Mouse (Mus musculus): ENCODE data around the gene Lpcat2.

Gene Lpcat2

GRCm38 (mm10) chr8:92908448-92908847 lies 53.3 kb downstream of the Lpcat2 start:
- no peak for DNase-seq (ENCODE audit: low spot score in 2 of 2)

DNA sequence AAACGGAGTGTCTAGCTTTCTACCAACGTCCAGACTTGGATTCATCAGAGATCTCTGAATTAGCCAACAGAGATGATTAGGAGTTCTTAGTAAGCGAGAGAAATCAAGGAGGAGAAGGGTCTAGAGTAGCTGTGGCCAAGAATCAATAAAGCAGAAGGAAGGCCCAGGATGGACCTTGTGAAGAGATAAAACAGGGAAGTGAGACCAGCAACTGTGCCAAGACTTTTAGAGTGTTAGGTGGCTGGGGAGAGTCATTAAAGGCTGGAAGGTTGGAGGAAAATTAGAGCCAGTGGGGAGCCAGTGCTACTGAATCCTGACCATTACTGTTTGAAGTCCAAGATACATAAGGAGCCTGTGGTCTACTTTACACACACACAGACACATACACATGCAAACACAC lies 56.3 kb downstream of the Lpcat2 start:
- no peak for DNase-seq (ENCODE audit: low spot score in 2 of 2)

DNA sequence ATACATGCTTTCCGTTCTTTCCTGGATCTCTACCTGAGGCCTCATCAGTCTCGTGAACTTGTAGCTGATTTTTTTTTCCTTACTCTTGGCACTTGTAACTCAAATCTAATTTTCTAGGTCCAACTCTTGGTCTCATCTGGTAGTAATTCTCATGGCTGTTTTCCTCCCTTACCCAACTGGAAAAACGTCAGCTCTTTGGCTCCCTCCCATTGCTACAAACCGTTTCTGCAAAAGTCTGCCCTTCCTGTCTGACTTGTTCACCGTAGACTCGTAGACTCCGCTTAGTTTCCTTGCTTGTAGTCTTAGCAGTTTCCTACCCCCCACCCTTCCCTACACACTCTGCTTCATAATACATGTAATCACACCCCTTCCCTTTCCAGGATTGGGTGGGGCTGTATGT lies 58.3 kb downstream of the Lpcat2 start:
- DNase-seq (ENCODE audit: low spot score in 2 of 2) = no peak

- no peak for DNase-seq (ENCODE audit: low spot score in 2 of 2)
Measured at GRCm38 (mm10) chr8:92916082-92916481, 60.9 kb downstream of the Lpcat2 start.

DNA sequence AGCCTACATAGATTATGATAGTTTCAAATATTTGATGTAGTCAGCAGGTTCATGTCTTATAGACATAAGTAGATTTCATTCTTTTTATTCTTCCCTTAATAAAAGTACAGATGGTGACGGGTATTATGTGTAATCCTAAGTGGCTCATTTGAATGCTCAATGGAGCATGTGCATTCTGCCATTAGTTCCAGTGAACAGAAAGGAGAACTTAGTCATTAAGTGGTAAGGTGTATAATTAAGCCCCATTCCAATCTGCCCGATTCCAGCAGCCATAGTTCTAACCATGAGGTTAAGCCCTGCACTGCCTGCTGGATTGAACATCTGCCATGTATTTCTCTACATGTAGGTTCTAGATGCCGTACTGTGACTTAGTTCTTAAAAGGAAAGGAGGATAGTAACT lies 66.6 kb downstream of the Lpcat2 start:
- DNase-seq (ENCODE audit: low spot score in 2 of 2) = no peak

GRCm38 (mm10) chr8:92928986-92929385 lies 73.8 kb downstream of the Lpcat2 start:
- no peak for DNase-seq (ENCODE audit: low spot score in 2 of 2)

DNA sequence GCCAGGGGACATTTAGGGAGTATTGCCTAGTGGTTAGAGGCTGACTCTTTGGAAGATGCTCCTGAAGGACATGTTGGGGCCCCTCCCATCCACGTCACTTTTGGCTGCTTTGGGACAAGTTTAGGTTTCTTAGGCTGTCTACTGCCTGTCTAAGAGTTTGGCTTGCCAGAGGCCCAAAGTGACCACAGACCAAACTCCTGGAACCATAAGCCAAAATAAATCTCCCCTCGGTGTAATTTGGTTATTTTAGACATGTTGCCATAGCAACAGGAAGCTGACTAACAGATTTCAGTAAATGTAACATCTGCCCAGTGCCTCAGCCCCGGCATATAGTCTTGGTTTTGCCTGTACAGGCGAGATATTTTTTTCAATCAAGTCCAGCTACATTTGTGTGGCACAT lies 82.9 kb downstream of the Lpcat2 start:
- no peak for DNase-seq (ENCODE audit: low spot score in 2 of 2)

DNA sequence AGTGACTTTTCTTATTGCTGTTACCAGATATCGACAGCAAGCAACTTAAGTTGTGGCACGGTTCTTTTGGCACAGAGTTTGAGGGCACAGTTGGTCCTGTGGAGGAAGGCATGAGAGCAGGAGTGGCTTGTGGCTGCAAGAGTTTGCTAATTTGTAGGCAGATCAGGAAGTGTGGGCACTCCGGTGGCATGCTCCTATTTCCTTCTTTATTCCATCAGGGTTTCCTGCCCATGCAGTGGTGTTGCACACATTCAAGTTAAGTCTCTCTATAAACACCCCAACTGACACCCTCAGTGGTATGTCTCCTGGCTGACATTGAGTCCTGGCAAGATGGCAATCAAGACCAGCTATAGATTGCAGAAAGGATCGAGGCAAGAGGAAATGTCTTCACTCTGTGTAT lies 93.9 kb downstream of the Lpcat2 start:
- DNase-seq (ENCODE audit: low spot score in 2 of 2) = no peak

DNA sequence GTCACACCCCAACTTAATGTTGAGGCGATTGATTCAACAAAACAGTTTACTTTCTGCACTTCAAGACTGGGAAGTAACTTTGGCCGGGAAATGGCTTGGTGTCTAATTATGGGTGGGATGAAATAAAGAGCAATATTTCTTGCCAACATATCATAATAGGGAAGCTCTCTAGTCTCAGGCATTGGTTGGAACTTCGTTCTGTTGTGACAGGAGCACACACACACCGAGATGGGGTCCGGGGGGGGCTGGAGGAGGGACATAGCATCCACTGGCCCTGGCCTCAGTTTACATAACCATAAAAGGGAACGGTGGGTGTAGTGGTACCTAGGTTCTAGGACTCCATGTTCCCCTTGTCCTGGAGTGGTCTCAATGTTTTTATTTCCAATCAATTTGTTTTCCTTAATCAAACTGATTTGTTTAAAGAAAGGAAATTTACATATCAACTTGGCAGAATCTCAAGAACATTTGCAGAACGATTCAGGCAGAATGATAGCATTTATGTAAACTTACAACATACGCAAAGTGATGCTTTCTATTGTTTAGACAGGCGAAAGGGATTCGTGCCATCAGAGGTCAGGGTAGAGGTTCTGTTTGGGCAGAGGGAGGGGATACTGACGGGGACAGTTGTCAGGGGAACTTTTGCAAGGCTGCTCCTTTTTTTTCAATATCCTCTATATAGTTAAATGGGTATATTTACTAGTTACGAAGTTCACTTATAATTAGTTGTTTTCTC lies 95.7 kb downstream of the Lpcat2 start:
- DNase-seq (ENCODE audit: low spot score in 2 of 2) = no peak

- no peak for DNase-seq (ENCODE audit: low spot score in 2 of 2)
Measured at GRCm38 (mm10) chr8:92954044-92954443, 98.9 kb downstream of the Lpcat2 start.

DNA sequence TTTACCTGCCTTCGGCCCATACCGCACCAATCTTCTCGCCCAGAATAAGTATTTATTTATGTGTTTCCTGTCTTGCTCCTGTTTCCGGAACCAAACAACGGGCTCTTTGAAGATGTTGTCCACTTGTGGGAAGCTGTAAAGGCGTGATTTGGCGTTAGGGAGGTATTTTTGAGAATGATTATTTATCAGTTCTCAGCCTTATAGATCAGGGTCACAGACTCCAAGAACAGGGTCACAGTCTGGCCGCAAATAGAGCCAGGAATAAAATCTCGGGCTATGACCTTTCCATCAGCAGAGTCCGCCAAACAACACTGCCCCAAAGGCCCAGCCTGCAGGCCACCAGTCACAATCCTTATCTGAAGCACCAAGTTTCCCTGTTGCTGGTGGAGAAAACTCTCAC lies 104.6 kb downstream of the Lpcat2 start, which contains the start of gene Slc6a2:
Slc6a2 (plus strand) TSS at position 301 of the 400 bp plus-strand sequence.
- no peak for DNase-seq (ENCODE audit: low spot score in 2 of 2)

DNA sequence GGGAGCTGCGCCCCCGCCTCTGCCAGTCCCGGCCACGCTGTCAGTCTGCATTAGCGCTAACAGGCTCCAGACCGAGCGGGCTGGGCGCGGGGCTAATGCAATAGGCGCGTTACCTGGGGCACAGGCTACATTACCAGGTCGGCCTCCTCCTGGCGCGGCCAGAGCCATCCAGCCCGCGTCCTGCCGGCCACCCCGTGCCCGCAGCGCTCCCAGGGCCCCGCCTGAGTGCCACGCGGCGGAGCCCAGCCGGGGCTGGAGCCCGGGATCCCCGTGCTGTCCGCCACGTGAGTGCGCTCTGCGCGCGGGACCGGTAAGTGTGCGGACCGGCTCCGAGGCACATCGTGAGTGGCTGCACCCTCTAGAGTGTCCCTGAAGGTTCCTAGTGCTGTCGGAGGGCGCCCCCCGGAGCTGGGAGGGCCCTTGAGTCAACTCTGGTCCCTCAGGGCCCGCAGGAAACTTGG lies 105.3 kb downstream of the Lpcat2 start:
- no peak for DNase-seq (ENCODE audit: low spot score in 2 of 2)

DNA sequence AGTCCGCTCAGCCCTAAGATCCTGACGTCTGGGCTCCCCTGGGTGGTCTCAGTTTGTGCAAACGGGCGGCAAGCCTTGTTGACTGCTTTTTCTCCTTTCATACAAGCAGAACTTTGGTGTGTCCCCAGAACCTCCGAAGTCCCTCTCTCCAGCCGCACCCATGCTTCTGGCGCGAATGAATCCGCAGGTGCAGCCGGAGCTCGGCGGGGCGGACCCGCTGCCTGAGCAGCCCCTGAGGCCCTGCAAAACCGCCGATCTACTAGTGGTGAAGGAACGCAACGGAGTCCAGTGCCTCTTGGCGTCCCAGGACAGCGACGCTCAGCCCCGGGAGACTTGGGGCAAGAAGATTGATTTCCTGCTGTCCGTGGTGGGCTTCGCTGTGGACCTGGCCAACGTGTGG lies 105.9 kb downstream of the Lpcat2 start:
- DNase-seq (ENCODE audit: low spot score in 2 of 2) = no peak

DNA sequence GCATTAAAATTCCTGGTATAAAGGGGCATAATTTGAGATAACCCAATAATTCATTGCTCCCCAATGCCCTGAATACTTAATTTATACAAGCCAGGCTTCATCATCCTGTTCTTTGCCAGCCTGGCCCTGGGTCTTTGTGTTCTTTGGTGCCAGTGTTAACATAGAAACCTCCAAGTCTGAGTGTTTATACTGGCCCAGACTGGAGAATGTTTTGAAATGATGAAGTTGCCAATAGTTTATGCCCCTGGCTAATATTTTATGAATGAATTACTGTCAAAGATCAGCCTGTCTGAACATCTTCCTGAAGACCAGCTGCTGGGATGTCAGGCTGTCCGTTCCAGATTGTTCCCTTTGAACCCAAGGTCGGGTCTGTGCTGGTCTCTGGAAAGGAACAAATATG lies 109.4 kb downstream of the Lpcat2 start:
- DNase-seq (ENCODE audit: low spot score in 2 of 2) = no peak
